Mouse (Mus musculus) liver, adult 2 months (tissue): ENCODE data around the gene Dock1. TPM values are rescaled to one million over a fixed set of nuclear protein-coding genes. Genes with fewer than 3 reads are reported as not detected.

Experiments
- DNase-seq: peaks from one replicate; pipeline ENCODE4 v3.0.0-alpha.2; 2011; ENCODE audit warnings: low read depth, low spot score; ENCODE audit errors: extremely low read depth
- H3K27ac ChIP-seq: fragments of 200-500 bp; replicated peaks from 2 replicates; pipeline ENCODE4 v1.5.1; 2012; ENCODE audit warnings: low read depth, mild to moderate bottlenecking, control low read depth, inconsistent platforms, low read length; ENCODE audit not compliant: insufficient read depth
- H3K27me3 ChIP-seq: fragments of 200-500 bp; 2 replicates; pipeline ENCODE4 v1.6.1; 2012; ENCODE audit warnings: mild to moderate bottlenecking, moderate library complexity, low read length, inconsistent platforms; ENCODE audit not compliant: control insufficient read depth, insufficient read depth
- H3K36me3 ChIP-seq: fragments of 200-500 bp; 2 replicates; pipeline ENCODE4 v1.6.1; 2012; ENCODE audit warnings: low read length, inconsistent platforms; ENCODE audit not compliant: control insufficient read depth, insufficient read depth
- H3K4me1 ChIP-seq: fragments of 200-500 bp; 2 replicates; pipeline ENCODE4 v1.6.1; 2011; ENCODE audit warnings: low read length; ENCODE audit not compliant: control insufficient read depth, insufficient read depth
- H3K4me3 ChIP-seq: fragments of 200-500 bp; 2 replicates; pipeline ENCODE4 v1.5.1; 2011; ENCODE audit warnings: low read depth, mild to moderate bottlenecking, control low read depth, low read length, moderate library complexity; ENCODE audit not compliant: insufficient read depth
- H3K79me2 ChIP-seq: fragments of 200-500 bp; 2 replicates; pipeline ENCODE4 v1.6.1; 2012; ENCODE audit warnings: inconsistent platforms, mild to moderate bottlenecking, low read length, moderate library complexity; ENCODE audit not compliant: control insufficient read depth, insufficient read depth
- H3K9ac ChIP-seq: fragments of 200-500 bp; 2 replicates; pipeline ENCODE4 v1.6.1; 2012; ENCODE audit warnings: low read depth, mild to moderate bottlenecking, control low read depth, inconsistent platforms, low read length
- CTCF ChIP-seq: fragments of 200-500 bp; IDR thresholded peaks from 2 replicates; pipeline ENCODE4 v1.5.1; 2011; ENCODE audit warnings: low read depth, low read length, control low read depth
- POLR2A ChIP-seq: fragments of 200-500 bp; IDR thresholded peaks from 2 replicates; pipeline ENCODE4 v1.6.1; 2011; ENCODE audit warnings: low read length, control low read depth; ENCODE audit not compliant: insufficient read depth; ENCODE audit errors: extremely low read depth
- WGBS: fragments of 180-500 bp; shearing (Covaris S2); methylation state at CpG from one replicate; pipeline ENCODE4 v1.1.7; 2018; 5-methylcytosine and 5-hydroxymethylcytosine counted together
- polyA plus RNA-seq: library from polyadenylated mRNA; depleted of rRNA; stranded (reverse); fragments of >200 nt; gene quantifications from 2 replicates; pipeline ENCODE4 v1.2.3, GENCODE M21; 2012
- total RNA-seq: library from RNA; depleted of rRNA; stranded (reverse); fragments of >200 nt; gene quantifications from 2 replicates; pipeline ENCODE4 v1.2.3, GENCODE M21; 2014

Gene Dock1
- total and polyA plus RNA-seq, 2 experiments = 2.4 to 17.0 TPM

GRCm38 (mm10) chr7:135144731-135145130, 474.3 kb downstream of the Dock1 start:
- Histone ChIP-seq H3K27me3 (no peaks in the 10 kb centered on the region), H3K4me3 (no peak overlapping the region), H3K36me3 (peaks cover 27% of the 10 kb centered on the region), H3K79me2 (no peaks in the 10 kb centered on the region), H3K9ac (no peak overlapping the region), H3K27ac (no peak overlapping the region), H3K4me1 (no peaks in the 10 kb centered on the region)
- TF ChIP-seq CTCF (no peak), POLR2A (no peak)
- WGBS = 95% methylated on average over 4 of the region's 4 CpGs
- no peak for DNase-seq

DNA sequence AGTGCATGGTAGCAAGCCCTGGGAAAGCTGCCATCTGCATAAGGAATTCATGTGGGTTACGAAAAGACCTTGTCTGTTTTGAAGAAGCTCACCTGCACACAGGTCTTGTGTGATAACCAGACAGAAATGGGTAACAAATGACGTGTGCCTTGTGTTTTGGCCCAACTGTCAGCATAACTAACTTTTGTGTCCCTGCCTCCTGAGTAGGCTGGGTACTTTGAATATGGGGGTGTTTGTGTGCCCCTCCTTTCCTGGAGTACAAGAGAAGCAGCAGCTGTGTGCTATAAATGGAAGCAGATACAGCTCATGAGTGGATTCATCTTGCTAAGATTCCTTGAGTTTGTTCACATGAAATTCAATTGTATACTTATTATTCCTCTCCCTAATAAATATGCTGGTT, 480.5 kb downstream of the Dock1 start:
- DNase-seq = no peak
- Histone ChIP-seq H3K4me1 (no peaks in the 10 kb centered on the region), H3K4me3 (no peak overlapping the region), H3K79me2 (no peaks in the 10 kb centered on the region), H3K27ac (no peak overlapping the region), H3K27me3 (no peaks in the 10 kb centered on the region), H3K9ac (no peak overlapping the region), H3K36me3 (peaks cover 11% of the 10 kb centered on the region)
- WGBS = 97% methylated on average over 2 of the region's 2 CpGs
- TF ChIP-seq CTCF = no peak
- TF ChIP-seq POLR2A = no peak

GRCm38 (mm10) chr7:135157571-135157970, 487.1 kb downstream of the Dock1 start:
- DNase-seq = no peak
- Histone ChIP-seq H3K36me3 (peaks cover 3% of the 10 kb centered on the region; the same call in 1 of the 2 replicates), H3K27me3 (no peaks in the 10 kb centered on the region), H3K4me1 (no peaks in the 10 kb centered on the region), H3K9ac (no peak overlapping the region), H3K27ac (no peak overlapping the region), H3K4me3 (no peak overlapping the region), H3K79me2 (no peaks in the 10 kb centered on the region)
- 93% methylated on average over 5 of the region's 5 CpGs for WGBS
- TF ChIP-seq POLR2A = no peak
- TF ChIP-seq CTCF = no peak

DNA sequence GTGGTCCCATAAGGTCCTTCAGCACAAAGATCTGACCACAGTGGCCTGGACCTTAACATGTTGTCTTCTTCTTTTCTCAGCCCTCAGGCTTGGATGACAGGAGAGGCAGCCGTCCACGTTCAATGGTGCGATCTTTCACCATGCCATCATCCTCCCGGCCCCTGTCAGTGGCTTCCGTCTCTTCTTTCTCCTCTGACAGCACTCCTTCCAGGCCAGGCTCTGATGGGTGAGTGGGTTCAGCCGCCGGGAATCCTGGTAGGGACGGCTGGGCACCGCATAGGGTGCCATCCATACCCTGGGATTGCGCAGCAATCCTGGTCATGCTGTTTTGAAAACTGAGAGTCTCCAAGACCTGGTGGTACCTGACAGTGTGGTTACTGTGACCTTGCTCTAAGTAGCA, 487.9 kb downstream of the Dock1 start:
- H3K4me1 ChIP-seq = no peaks in the 10 kb centered on the region
- no peak for DNase-seq
- H3K36me3 ChIP-seq = peaks cover 3% of the 10 kb centered on the region; the same call in 1 of the 2 replicates
- no peak for TF ChIP-seq POLR2A
- no peak for TF ChIP-seq CTCF
- H3K4me3 ChIP-seq = no peak overlapping the region
- no peak overlapping the region for H3K9ac ChIP-seq
- H3K27ac ChIP-seq = no peak overlapping the region
- no peaks in the 10 kb centered on the region for H3K27me3 ChIP-seq
- H3K79me2 ChIP-seq = no peaks in the 10 kb centered on the region
- 98% methylated on average over 10 of the region's 10 CpGs for WGBS

GRCm38 (mm10) chr7:135159606-135160005, 489.2 kb downstream of the Dock1 start:
- WGBS = 92% methylated on average over 4 of the region's 4 CpGs
- Histone ChIP-seq H3K9ac (no peak overlapping the region), H3K36me3 (peaks cover 5% of the 10 kb centered on the region; the same call in 1 of the 2 replicates), H3K4me3 (no peak overlapping the region), H3K27me3 (no peaks in the 10 kb centered on the region), H3K27ac (no peak overlapping the region), H3K79me2 (no peaks in the 10 kb centered on the region), H3K4me1 (no peaks in the 10 kb centered on the region)
- DNase-seq = no peak
- TF ChIP-seq POLR2A (no peak), CTCF (no peak)

DNA sequence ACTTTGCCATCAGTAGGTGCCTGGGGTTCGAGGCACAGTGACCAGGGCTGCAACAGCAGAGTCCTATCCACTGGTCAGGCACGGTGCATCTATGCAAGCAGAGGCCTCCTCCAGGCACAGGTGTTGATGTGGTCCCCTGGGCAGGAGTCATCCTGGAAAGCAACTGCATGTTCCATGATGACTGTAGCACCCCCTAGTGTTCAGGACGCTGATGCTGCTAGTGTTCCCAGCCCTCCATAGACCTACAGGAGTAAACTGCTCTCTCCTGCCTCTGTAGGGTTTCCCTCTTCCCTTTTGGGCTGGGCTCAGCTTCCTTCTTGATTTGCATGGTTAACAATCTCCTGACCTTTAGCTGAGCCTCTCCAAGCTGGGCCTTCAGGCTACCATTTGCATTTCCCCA, 494.7 kb downstream of the Dock1 start:
- Histone ChIP-seq H3K4me3 (no peak overlapping the region), H3K27me3 (no peaks in the 10 kb centered on the region), H3K79me2 (no peaks in the 10 kb centered on the region), H3K36me3 (peaks cover 8% of the 10 kb centered on the region; the same call in 1 of the 2 replicates), H3K4me1 (no peaks in the 10 kb centered on the region), H3K27ac (no peak overlapping the region), H3K9ac (no peak overlapping the region)
- TF ChIP-seq CTCF = peak; percentile 71
- TF ChIP-seq POLR2A = no peak
- WGBS = 53% methylated on average over 3 of the region's 3 CpGs
- peak; percentile 26 for DNase-seq
